Mouse (Mus musculus): ENCODE measurements around the gene Tulp2.

DNA sequence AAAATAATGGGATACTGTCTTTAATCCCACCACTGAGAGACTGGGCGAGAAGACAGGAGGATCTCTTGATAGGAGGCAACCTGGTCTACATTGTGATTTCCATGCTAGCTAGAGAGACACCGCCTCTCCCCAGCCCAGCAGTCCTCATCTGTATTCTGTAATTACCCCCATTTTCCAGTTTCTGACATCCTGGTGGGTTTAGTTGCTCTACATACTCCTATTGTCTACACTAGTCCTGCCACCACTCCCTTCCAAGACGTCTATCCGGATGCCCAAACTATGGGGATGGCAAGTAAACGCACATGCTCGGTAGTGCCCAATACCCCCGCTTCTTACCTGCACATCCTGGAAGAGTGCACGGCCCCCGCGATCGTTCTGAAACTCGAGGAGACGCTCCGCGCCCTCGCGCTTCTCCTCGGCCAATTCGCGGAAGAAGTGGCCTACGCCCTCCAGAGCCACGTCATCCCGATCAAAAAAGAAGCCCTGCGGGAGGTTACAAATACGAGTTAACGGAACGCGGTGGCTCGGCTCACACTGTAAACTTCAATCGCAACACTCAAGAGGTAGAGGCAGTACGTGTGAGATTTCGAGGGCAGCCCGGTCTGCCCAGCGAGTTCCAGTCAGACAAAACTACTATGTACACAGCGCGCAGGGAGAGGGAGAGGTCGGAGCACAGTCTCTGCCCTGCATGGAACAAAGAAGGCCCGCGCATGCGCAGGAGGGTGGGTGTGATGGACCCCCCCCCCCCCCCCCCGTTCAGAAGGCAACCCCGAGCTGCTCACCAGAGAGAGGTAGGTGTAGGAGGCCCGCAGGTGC lies 22.7 kb upstream of the Tulp2 start:
- TF ChIP-seq POLR2A (IDR thresholded peaks at IDR 0.05; ENCODE audit: low read depth, low read length) (peak; percentile 68), CTCF (IDR thresholded peaks at IDR 0.05; ENCODE audit: borderline replicate concordance, insufficient read depth, low read length) (no peak)

Measured in embryonic fibroblast, embryonic 13.5 days (primary cell).